Mouse (Mus musculus): ENCODE measurements around the gene Acox3.

DNA sequence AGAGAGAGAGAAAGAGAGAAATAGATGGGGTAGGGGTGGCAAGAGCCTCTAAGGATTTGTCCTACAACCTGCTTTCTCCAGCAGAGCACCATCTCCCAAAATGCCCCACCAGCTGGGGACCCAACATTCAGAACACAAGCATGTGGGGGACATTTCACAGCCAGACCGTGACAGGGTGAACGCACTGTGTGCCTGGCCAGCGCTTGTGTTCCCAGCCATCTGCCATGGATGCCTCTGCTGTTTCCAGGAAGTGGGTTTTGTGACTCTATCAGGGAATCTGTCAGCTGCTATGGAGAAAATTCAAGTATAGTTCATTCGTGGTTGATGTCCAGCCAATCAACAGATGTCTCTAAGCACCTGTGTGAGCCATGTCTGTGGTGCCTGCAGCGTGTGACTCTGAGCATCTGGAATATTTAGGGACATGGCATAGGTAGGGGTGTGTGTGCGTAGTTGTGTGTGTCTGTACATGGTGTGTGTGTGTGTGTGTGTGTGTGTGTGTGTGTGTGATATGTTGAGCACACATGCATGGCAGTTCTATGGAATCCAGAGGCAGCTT, 63.2 kb downstream of the Acox3 start:
- TF ChIP-seq CTCF (conservative IDR thresholded peaks at IDR 0.05; ENCODE audit: low read length) (no peak), POU5F1 (IDR thresholded peaks at IDR 0.05; ENCODE audit: borderline replicate concordance, low read length) (no peak)
